Mouse (Mus musculus) thymus, adult 2 months (tissue): ENCODE results near the gene Pitpnm3. TPM values are rescaled to one million over a fixed set of nuclear protein-coding genes. Genes with fewer than 3 reads are reported as not detected.

ENCODE experiments used
- DNase-seq: peaks from one replicate; pipeline ENCODE4 v3.0.0; 2021
- H3K27ac ChIP-seq: fragments of 200-500 bp; 2 replicates; pipeline ENCODE4 v1.5.1; 2012; ENCODE audit warnings: low read length, control low read depth; ENCODE audit not compliant: control insufficient read depth, insufficient read depth
- H3K27me3 ChIP-seq: fragments of 200-500 bp; 2 replicates; pipeline ENCODE4 v1.6.1; 2012; ENCODE audit warnings: mild to moderate bottlenecking, low read length, moderate library complexity, mixed read lengths; ENCODE audit not compliant: control insufficient read depth, insufficient read depth
- H3K36me3 ChIP-seq: fragments of 200-500 bp; 2 replicates; pipeline ENCODE4 v1.6.1; 2012; ENCODE audit warnings: mild to moderate bottlenecking, low read length, moderate library complexity; ENCODE audit not compliant: control insufficient read depth, insufficient read depth
- H3K4me1 ChIP-seq: fragments of 200-500 bp; replicated peaks from 2 replicates; pipeline ENCODE4 v1.6.1; 2012; ENCODE audit warnings: low read length; ENCODE audit not compliant: control insufficient read depth, insufficient read depth
- H3K4me3 ChIP-seq: fragments of 200-500 bp; 2 replicates; pipeline ENCODE4 v1.5.1; 2012; ENCODE audit warnings: mild to moderate bottlenecking, low read length, control low read depth, moderate library complexity; ENCODE audit not compliant: control insufficient read depth, insufficient read depth
- CTCF ChIP-seq: fragments of 200-500 bp; IDR thresholded peaks from 2 replicates; pipeline ENCODE4 v1.5.1; 2012; ENCODE audit warnings: mild to moderate bottlenecking, control low read depth, low read length, moderate library complexity, borderline replicate concordance; ENCODE audit not compliant: control insufficient read depth, poor library complexity, insufficient read depth; ENCODE audit errors: extremely low read depth
- POLR2A ChIP-seq: fragments of 200-500 bp; IDR thresholded peaks from 2 replicates; pipeline ENCODE4 v1.6.1; 2012; ENCODE audit warnings: mild to moderate bottlenecking, low read length, control low read depth, moderate library complexity; ENCODE audit not compliant: control insufficient read depth, poor library complexity, insufficient read depth; ENCODE audit errors: extremely low read depth
- WGBS: fragments of 180-500 bp; shearing (Covaris S2); methylation state at CpG from one replicate; pipeline ENCODE4 v1.1.7; 2018; 5-methylcytosine and 5-hydroxymethylcytosine counted together
- polyA plus RNA-seq: library from polyadenylated mRNA; depleted of rRNA; stranded (reverse); fragments of >200 nt; gene quantifications from 2 replicates; pipeline ENCODE4 v1.2.3, GENCODE M21; 2012

Gene Pitpnm3
- polyA plus RNA-seq, 1 experiment: 1.1 TPM

GRCm38 (mm10) chr11:72064414-72064813 is 71.2 kb downstream of the Pitpnm3 start:
- Histone ChIP-seq H3K4me3 (no peak overlapping the region), H3K27ac (no peak overlapping the region), H3K27me3 (no peaks in the 10 kb centered on the region), H3K36me3 (no peaks in the 10 kb centered on the region), H3K4me1 (no peaks in the 10 kb centered on the region)
- 83% methylated on average over 6 of the region's 6 CpGs for WGBS
- DNase-seq: no peak
- TF ChIP-seq POLR2A (no peak), CTCF (no peak)

DNA sequence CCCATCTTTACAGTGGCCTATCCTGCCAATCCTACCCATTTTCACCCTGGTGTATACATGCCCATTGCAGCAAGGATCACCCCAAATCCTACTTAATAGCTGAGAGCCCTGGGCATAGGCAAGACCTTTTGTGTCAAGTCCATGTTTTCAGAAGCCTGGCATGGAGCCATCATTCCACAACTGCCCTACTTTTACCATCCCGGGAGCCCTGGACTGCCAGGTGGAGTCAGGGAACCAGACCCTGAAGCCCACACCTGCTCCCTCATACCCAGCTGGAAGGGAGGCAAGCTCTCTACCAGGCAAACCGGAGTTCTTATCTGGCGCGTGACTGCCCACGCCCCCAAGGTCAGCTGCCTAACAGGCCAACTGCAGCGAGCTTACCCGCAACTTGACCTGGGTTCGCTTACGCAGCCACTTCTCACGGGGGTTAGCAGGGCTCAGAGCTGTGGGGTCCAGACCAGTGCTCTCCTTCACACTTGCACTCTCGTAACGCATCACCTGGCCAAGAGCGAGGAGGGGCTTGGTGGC is 74.4 kb downstream of the Pitpnm3 start:
- Histone ChIP-seq H3K4me1 (no peaks in the 10 kb centered on the region), H3K27ac (no peak overlapping the region), H3K4me3 (no peak overlapping the region), H3K27me3 (no peaks in the 10 kb centered on the region), H3K36me3 (no peaks in the 10 kb centered on the region)
- TF ChIP-seq CTCF (no peak), POLR2A (no peak)
- DNase-seq: no peak
- WGBS: 86% methylated on average over 13 of the region's 13 CpGs

- 69% methylated on average over 9 of the region's 9 CpGs for whole genome bisulfite sequencing
- Histone ChIP-seq H3K27me3 (no peaks in the 10 kb centered on the region), H3K4me1 (no peaks in the 10 kb centered on the region), H3K27ac (no peak overlapping the region), H3K4me3 (no peak overlapping the region), H3K36me3 (no peaks in the 10 kb centered on the region)
- no peak for TF ChIP-seq CTCF
- TF ChIP-seq POLR2A: no peak
- no peak for DNase-seq
These were observed 75.2 kb downstream of the Pitpnm3 start for GRCm38 (mm10) chr11:72060416-72060815.

- no peaks in the 10 kb centered on the region for H3K4me1 ChIP-seq
- H3K27ac ChIP-seq: no peak overlapping the region
- TF ChIP-seq POLR2A: no peak
- no peak for TF ChIP-seq CTCF
- DNase-seq: no peak
- H3K27me3 ChIP-seq: no peaks in the 10 kb centered on the region
- H3K4me3 ChIP-seq: no peak overlapping the region
- 68% methylated on average over 3 of the region's 3 CpGs for WGBS
- H3K36me3 ChIP-seq: no peaks in the 10 kb centered on the region
These were observed 78.4 kb downstream of the Pitpnm3 start for GRCm38 (mm10) chr11:72057166-72057565.

DNA sequence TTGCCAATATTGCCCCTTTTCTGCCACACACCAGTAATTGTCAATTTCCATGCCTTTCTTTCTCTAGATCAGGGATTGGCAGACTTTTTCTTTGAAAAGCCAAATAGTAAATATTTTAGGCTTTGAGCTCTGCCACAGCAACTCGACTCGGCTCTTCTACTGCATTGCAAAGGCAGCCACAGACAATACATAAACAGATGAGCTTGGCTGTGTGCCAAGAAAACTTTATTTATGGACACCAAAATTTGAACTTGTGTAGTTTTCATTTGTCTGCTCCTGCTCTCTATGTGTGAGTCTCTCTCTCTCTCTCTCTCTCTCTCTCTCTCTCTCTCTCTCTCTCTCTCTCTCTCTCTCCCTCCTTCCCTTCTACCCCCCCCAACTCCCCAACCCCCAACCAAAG is 80.4 kb downstream of the Pitpnm3 start:
- DNase-seq: no peak
- H3K36me3 ChIP-seq: no peaks in the 10 kb centered on the region
- TF ChIP-seq CTCF (no peak), POLR2A (no peak)
- H3K27ac ChIP-seq: no peak overlapping the region
- H3K4me1 ChIP-seq: 0 out of 2 replicates have a peak, but pooled peaks cover 7% of the 10 kb centered on the region
- WGBS: 60% methylated on average over 2 of the region's 2 CpGs
- no peak overlapping the region for H3K4me3 ChIP-seq
- peaks cover 4% of the 10 kb centered on the region; the same call in 1 of the 2 replicates for H3K27me3 ChIP-seq

DNA sequence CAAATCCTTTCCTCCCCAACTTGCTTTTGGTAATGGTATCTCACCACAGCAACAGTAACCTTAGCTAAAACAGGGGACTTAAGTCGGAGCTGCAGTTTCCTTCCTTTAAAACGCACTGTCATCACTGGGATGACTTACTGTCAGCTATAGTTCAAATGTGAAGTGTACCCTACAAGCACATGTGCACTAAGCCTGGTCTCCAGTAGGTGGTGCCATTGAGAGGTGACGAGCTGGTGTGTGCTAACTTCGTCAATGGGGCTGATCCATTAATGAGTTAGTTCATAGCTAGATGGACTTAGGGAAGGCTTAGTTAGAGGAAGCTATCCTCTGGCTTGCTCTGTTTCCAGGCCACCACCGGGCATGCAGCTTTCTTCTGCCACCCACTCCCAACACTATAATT is 82.9 kb downstream of the Pitpnm3 start:
- Histone ChIP-seq H3K36me3 (no peaks in the 10 kb centered on the region), H3K4me3 (no peak overlapping the region), H3K4me1 (0 out of 2 replicates have a peak, but pooled peaks cover 7% of the 10 kb centered on the region), H3K27me3 (peaks cover 4% of the 10 kb centered on the region; the same call in 1 of the 2 replicates), H3K27ac (no peak overlapping the region)
- 6% methylated on average over 5 of the region's 5 CpGs for WGBS
- DNase-seq: peak; percentile 72
- no peak for TF ChIP-seq CTCF

DNA sequence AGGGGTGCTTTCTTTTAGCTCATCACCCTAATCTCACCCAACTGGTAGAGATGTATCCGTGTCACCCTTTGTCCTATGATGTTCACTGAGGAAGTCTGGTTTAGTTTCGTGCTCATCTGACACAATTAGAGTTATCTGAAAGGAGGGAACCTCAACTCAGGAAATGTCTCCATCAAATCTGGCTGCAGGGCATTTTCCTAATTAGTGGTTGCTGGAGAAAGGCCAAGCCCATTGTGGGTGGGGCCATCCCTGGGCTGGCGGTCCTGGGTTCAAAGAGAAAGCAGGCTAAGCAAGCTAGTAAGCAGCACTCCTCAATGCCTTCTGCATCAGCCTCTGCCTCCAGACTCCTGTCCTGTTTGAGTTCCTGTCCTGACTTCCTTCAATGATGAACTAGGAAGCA is 83.4 kb downstream of the Pitpnm3 start:
- WGBS: 55% methylated on average over 3 of the region's 3 CpGs
- H3K4me1 ChIP-seq: 0 out of 2 replicates have a peak, but pooled peaks cover 7% of the 10 kb centered on the region
- peaks cover 4% of the 10 kb centered on the region; the same call in 1 of the 2 replicates for H3K27me3 ChIP-seq
- H3K36me3 ChIP-seq: no peaks in the 10 kb centered on the region
- TF ChIP-seq CTCF: no peak
- TF ChIP-seq POLR2A: no peak
- no peak for DNase-seq
- H3K4me3 ChIP-seq: no peak overlapping the region
- no peak overlapping the region for H3K27ac ChIP-seq
